Mouse (Mus musculus): ENCODE data around the gene Ankrd13c. TPM values are rescaled to one million over a fixed set of nuclear protein-coding genes. Genes with fewer than 3 reads are reported as not detected.

The Ankrd13c gene
- polyA plus RNA-seq, 1 experiment from 2014 or later, result 26.4 TPM

- Histone ChIP-seq H3K4me2 (replicated peaks; ENCODE audit: low read depth, low read length) (no peak overlapping the region), H3K9me3 (ENCODE audit: control insufficient read depth, low read length) (no peaks in the 10 kb centered on the region), H3K27me3 (ENCODE audit: control insufficient read depth, insufficient read depth, low read length) (no peaks in the 10 kb centered on the region), H3K4me3 (ENCODE audit: low read length) (no peak overlapping the region), H3K27ac (ENCODE audit: low read depth, low read length) (no peak overlapping the region), H3K9ac (ENCODE audit: low read depth, low read length) (no peak overlapping the region), H3K36me3 (ENCODE audit: control insufficient read depth, insufficient read depth, low read length) (no peaks in the 10 kb centered on the region; the same call in 1 of the 2 replicates), H3K4me1 (ENCODE audit: control insufficient read depth, insufficient read depth, low read length) (no peaks in the 10 kb centered on the region)
- peak; percentile 68; the same call in 1 of the 2 replicates for ATAC-seq (ENCODE audit: low FRiP score, low TSS enrichment)
Measured at GRCm38 (mm10) chr3:157979619-157980018, 32.6 kb downstream of the Ankrd13c start.

- H3K9me3 ChIP-seq (ENCODE audit: control insufficient read depth, low read length), result no peaks in the 10 kb centered on the region
- H3K36me3 ChIP-seq (ENCODE audit: control insufficient read depth, insufficient read depth, low read length), result peaks cover 27% of the 10 kb centered on the region
- no peak overlapping the region for H3K4me3 ChIP-seq (ENCODE audit: low read length)
- no peak for ATAC-seq (ENCODE audit: low FRiP score, low TSS enrichment)
- H3K9ac ChIP-seq (ENCODE audit: low read depth, low read length), result no peak overlapping the region
- H3K27me3 ChIP-seq (ENCODE audit: control insufficient read depth, insufficient read depth, low read length), result no peaks in the 10 kb centered on the region
- no peak overlapping the region for H3K4me2 ChIP-seq (replicated peaks; ENCODE audit: low read depth, low read length)
- no peaks in the 10 kb centered on the region for H3K4me1 ChIP-seq (ENCODE audit: control insufficient read depth, insufficient read depth, low read length)
- no peak overlapping the region for H3K27ac ChIP-seq (ENCODE audit: low read depth, low read length)
Measured at GRCm38 (mm10) chr3:157993322-157993721, 46.3 kb downstream of the Ankrd13c start.

GRCm38 (mm10) chr3:157995726-157996125 is 48.7 kb downstream of the Ankrd13c start:
- 90% methylated on average over 2 of the region's 2 CpGs for WGBS
- H3K4me2 ChIP-seq (replicated peaks; ENCODE audit: low read depth, low read length), result no peak overlapping the region
- ATAC-seq (ENCODE audit: low FRiP score, low TSS enrichment), result no peak

GRCm38 (mm10) chr3:157998742-157999369 is 51.8 kb downstream of the Ankrd13c start:
- peaks cover 30% of the 10 kb centered on the region; the same call in 1 of the 2 replicates for H3K36me3 ChIP-seq (ENCODE audit: control insufficient read depth, insufficient read depth, low read length)

More at GRCm38 (mm10) chr3:157995726-157996125, 48.7 kb downstream of the Ankrd13c start:
- Histone ChIP-seq H3K9ac (ENCODE audit: low read depth, low read length) (no peak overlapping the region), H3K27ac (ENCODE audit: low read depth, low read length) (no peak overlapping the region), H3K27me3 (ENCODE audit: control insufficient read depth, insufficient read depth, low read length) (no peaks in the 10 kb centered on the region), H3K9me3 (ENCODE audit: control insufficient read depth, low read length) (no peaks in the 10 kb centered on the region), H3K36me3 (ENCODE audit: control insufficient read depth, insufficient read depth, low read length) (peaks cover 18% of the 10 kb centered on the region; the same call in 1 of the 2 replicates), H3K4me3 (ENCODE audit: low read length) (no peak overlapping the region), H3K4me1 (ENCODE audit: control insufficient read depth, insufficient read depth, low read length) (no peaks in the 10 kb centered on the region)

GRCm38 (mm10) chr3:158008647-158009046 is 61.6 kb downstream of the Ankrd13c start:
- WGBS, result 73% methylated on average over 1 of the region's 1 CpGs
- no peaks in the 10 kb centered on the region for H3K9me3 ChIP-seq (ENCODE audit: control insufficient read depth, low read length)
- H3K4me3 ChIP-seq (ENCODE audit: low read length), result no peak overlapping the region
- H3K4me1 ChIP-seq (ENCODE audit: control insufficient read depth, insufficient read depth, low read length), result no peaks in the 10 kb centered on the region
- no peak for ATAC-seq (ENCODE audit: low FRiP score, low TSS enrichment)
- H3K36me3 ChIP-seq (ENCODE audit: control insufficient read depth, insufficient read depth, low read length), result peaks cover 58% of the 10 kb centered on the region
- H3K4me2 ChIP-seq (replicated peaks; ENCODE audit: low read depth, low read length), result no peak overlapping the region
- H3K27ac ChIP-seq (ENCODE audit: low read depth, low read length), result no peak overlapping the region
- H3K9ac ChIP-seq (ENCODE audit: low read depth, low read length), result no peak overlapping the region
- H3K27me3 ChIP-seq (ENCODE audit: control insufficient read depth, insufficient read depth, low read length), result no peaks in the 10 kb centered on the region

More at GRCm38 (mm10) chr3:157998742-157999369, 51.8 kb downstream of the Ankrd13c start:
- no peak overlapping the region for H3K4me2 ChIP-seq (replicated peaks; ENCODE audit: low read depth, low read length)
- no peak overlapping the region for H3K27ac ChIP-seq (ENCODE audit: low read depth, low read length)
- ATAC-seq (ENCODE audit: low FRiP score, low TSS enrichment), result no peak
- no peaks in the 10 kb centered on the region for H3K27me3 ChIP-seq (ENCODE audit: control insufficient read depth, insufficient read depth, low read length)
- H3K9ac ChIP-seq (ENCODE audit: low read depth, low read length), result no peak overlapping the region
- no peaks in the 10 kb centered on the region for H3K9me3 ChIP-seq (ENCODE audit: control insufficient read depth, low read length)
- no peak overlapping the region for H3K4me3 ChIP-seq (ENCODE audit: low read length)
- WGBS, result 56% methylated on average over 1 of the region's 1 CpGs
- H3K4me1 ChIP-seq (ENCODE audit: control insufficient read depth, insufficient read depth, low read length), result no peaks in the 10 kb centered on the region

- no peak overlapping the region for H3K4me3 ChIP-seq (ENCODE audit: low read length)
- ATAC-seq (ENCODE audit: low FRiP score, low TSS enrichment), result no peak
- no peaks in the 10 kb centered on the region for H3K4me1 ChIP-seq (ENCODE audit: control insufficient read depth, insufficient read depth, low read length)
- no peaks in the 10 kb centered on the region for H3K9me3 ChIP-seq (ENCODE audit: control insufficient read depth, low read length)
- H3K27ac ChIP-seq (ENCODE audit: low read depth, low read length), result no peak overlapping the region
- H3K9ac ChIP-seq (ENCODE audit: low read depth, low read length), result no peak overlapping the region
- H3K27me3 ChIP-seq (ENCODE audit: control insufficient read depth, insufficient read depth, low read length), result no peaks in the 10 kb centered on the region
- 29% methylated on average over 1 of the region's 1 CpGs for WGBS
- no peak overlapping the region for H3K4me2 ChIP-seq (replicated peaks; ENCODE audit: low read depth, low read length)
- peaks cover 60% of the 10 kb centered on the region for H3K36me3 ChIP-seq (ENCODE audit: control insufficient read depth, insufficient read depth, low read length)
Measured at GRCm38 (mm10) chr3:158009762-158010320, 62.8 kb downstream of the Ankrd13c start.

- Histone ChIP-seq H3K27ac (ENCODE audit: low read depth, low read length) (peak overlapping the region; percentile 94), H3K9me3 (ENCODE audit: control insufficient read depth, low read length) (no peaks in the 10 kb centered on the region), H3K4me3 (ENCODE audit: low read length) (peak overlapping the region; percentile 93), H3K36me3 (ENCODE audit: control insufficient read depth, insufficient read depth, low read length) (peaks cover 5% of the 10 kb centered on the region; the same call in 1 of the 2 replicates), H3K4me1 (ENCODE audit: control insufficient read depth, insufficient read depth, low read length) (peaks cover 3% of the 10 kb centered on the region; the same call in 1 of the 2 replicates), H3K9ac (ENCODE audit: low read depth, low read length) (peak overlapping the region; percentile 94), H3K27me3 (ENCODE audit: control insufficient read depth, insufficient read depth, low read length) (no peaks in the 10 kb centered on the region), H3K4me2 (replicated peaks; ENCODE audit: low read depth, low read length) (peak overlapping the region; percentile 68)
- WGBS, result under 1% methylated on average over 56 of the region's 61 CpGs
- ATAC-seq (ENCODE audit: low FRiP score, low TSS enrichment), result peak; percentile 94
Measured at GRCm38 (mm10) chr3:158031371-158031925, 84.4 kb downstream of the Ankrd13c start.

- ATAC-seq (ENCODE audit: low FRiP score, low TSS enrichment), result no peak
- Histone ChIP-seq H3K9ac (ENCODE audit: low read depth, low read length) (peak overlapping the region; percentile 94), H3K27ac (ENCODE audit: low read depth, low read length) (peak overlapping the region; percentile 94), H3K4me2 (replicated peaks; ENCODE audit: low read depth, low read length) (peak overlapping the region; percentile 68), H3K4me3 (ENCODE audit: low read length) (peak overlapping the region; percentile 93), H3K36me3 (ENCODE audit: control insufficient read depth, insufficient read depth, low read length) (0 out of 2 replicates have a peak, but pooled peaks cover 3% of the 10 kb centered on the region), H3K27me3 (ENCODE audit: control insufficient read depth, insufficient read depth, low read length) (no peaks in the 10 kb centered on the region), H3K9me3 (ENCODE audit: control insufficient read depth, low read length) (no peaks in the 10 kb centered on the region), H3K4me1 (ENCODE audit: control insufficient read depth, insufficient read depth, low read length) (peaks cover 3% of the 10 kb centered on the region; the same call in 1 of the 2 replicates)
- 5% methylated on average over 4 of the region's 4 CpGs for WGBS
Measured at GRCm38 (mm10) chr3:158032106-158032505, 85.1 kb downstream of the Ankrd13c start.

GRCm38 (mm10) chr3:158035866-158036265 is 88.8 kb downstream of the Ankrd13c start:
- Histone ChIP-seq H3K4me1 (ENCODE audit: control insufficient read depth, insufficient read depth, low read length) (peaks cover 10% of the 10 kb centered on the region), H3K27ac (ENCODE audit: low read depth, low read length) (peak overlapping the region; percentile 83), H3K36me3 (ENCODE audit: control insufficient read depth, insufficient read depth, low read length) (no peaks in the 10 kb centered on the region), H3K9me3 (ENCODE audit: control insufficient read depth, low read length) (no peaks in the 10 kb centered on the region), H3K4me3 (ENCODE audit: low read length) (peak overlapping the region; percentile 63), H3K4me2 (replicated peaks; ENCODE audit: low read depth, low read length) (peak overlapping the region; percentile 56), H3K9ac (ENCODE audit: low read depth, low read length) (peak overlapping the region; percentile 89), H3K27me3 (ENCODE audit: control insufficient read depth, insufficient read depth, low read length) (no peaks in the 10 kb centered on the region)
- no peak for ATAC-seq (ENCODE audit: low FRiP score, low TSS enrichment)
- under 1% methylated on average over 11 of the region's 11 CpGs for WGBS
